Mouse (Mus musculus) kidney, postnatal 25 days (tissue): ENCODE measurements around the gene Accs.

Source experiments
- DNase-seq, 2 experiments: peaks; one replicate each; pipeline ENCODE4 v3.0.0; 2021; ENCODE audit warnings: mixed read lengths in 2 of 2

The Accs gene

DNA sequence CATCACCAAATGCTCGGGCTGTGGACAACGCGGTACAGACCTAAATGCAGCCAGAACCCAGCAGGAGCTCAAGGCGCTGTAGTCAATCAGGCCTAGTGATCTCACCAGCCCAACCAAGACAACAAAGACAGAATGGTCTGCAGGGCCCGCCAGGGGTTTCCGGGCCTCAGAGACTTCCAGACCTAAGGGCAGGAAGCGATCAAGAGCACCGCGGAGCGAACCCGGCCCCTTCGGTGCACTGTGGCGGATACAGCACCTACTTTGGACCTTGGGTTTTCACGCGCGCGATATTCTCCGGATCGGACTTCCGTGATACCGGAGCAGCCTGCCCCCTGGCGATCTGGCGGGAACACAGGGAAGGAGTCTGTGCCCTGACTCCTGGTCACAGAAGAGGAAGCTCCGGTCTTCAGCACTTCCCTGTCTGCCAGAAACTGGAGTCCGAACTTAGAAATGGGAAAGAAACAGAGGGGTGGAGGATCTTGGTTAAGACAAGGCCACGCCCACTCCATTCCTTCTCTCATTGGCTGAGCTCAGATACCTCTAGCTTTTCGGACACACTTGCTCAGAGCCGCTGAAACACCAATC is at the start of gene Accs:
Gene Accs (minus strand): TSS at position 439 of the 585 bp plus-strand sequence.
- peak; percentile 88 to 93 for DNase-seq

DNA sequence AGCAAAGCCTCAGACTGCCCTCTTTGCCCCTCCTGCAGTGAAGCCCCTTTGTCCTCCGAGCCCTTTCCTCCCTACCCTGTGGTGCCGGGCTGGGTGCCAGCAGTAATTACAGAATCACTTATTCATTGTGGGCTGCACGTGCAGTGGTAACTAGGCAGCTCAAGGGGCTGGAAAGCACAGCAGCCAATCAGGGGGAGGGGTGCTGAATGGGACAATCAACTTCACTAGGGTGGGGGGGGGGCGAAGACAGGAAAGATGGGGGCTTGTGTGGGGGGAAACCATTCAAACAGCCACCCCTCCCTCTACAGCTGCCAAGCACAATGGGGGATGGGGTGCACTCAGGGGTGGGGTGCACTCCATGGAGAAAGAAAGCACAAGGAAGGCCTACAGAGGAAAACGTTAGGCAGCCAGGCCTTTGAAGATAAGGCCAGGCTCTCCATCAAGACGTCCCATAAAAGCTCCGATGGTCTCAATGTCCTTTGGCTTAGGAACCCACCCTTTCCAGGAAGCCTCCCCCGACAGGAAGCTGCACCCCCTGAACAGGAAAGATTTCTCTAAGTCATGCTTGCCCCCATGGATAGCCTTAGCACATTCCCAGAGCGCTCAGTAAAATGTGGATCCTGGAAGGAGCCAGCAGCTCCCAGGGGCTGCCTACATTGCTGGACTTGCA is 42.0 kb upstream of the Accs start:
- DNase-seq = peak; percentile 77 to 79

DNA sequence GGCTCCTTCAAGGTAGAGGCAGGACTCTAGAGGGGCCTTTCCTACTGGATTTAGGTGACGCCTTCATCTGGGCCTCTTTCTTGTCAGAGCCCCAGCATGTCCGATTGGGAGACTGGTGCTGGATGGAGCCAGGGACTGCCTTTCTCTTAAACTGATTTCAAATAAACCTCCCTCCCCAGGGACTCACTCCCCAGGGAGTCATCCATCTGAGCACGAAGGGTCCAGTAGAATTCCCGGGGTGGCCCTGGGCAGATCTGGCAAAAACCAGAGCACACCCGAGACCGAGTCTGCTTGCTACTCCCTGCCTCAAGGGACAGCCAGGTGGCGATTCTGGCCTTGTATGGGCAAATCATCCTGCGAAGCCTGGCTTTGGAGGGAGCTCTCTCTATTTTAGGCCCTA is 40.4 kb upstream of the Accs start:
- peak in 1 of 2 experiments; percentile 22 for DNase-seq

DNA sequence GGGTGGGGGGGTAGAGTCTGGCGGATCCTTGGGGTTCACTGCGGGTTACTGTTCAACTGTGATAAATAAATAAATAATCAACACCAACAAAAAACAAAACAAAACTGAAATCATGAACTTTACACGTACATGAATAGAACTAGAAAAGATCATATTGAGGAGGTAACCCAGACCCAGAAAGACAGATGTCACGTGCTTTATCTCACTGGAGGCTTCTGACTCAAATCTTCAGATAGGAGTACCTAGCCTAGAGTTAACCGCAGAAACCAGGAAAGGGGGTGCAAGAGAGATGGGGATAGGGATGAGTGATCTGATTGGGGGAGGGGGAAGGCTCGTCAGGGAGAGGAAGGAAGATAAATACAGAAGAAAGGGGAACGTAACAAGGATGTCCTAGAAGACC is 39.3 kb upstream of the Accs start:
- DNase-seq = no peak

DNA sequence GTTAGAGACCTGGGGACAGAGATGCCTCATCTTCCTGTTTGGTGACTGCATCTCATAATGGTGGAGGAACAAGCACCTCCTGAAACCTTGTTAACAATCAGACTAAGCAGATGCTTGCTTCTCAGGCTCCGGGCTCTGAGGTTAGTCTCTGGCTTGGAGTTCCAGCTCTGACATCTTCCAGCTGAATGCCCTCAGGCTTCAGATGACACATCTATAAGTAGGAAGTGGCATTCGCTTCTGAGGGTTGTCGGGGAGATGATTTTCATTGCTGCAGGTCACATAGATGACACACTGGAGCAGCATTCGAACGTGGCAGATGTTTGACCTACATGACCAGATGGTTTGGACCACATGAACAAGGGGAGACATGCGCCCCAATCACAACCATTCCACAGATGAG is 38.6 kb upstream of the Accs start:
- no peak for DNase-seq

DNA sequence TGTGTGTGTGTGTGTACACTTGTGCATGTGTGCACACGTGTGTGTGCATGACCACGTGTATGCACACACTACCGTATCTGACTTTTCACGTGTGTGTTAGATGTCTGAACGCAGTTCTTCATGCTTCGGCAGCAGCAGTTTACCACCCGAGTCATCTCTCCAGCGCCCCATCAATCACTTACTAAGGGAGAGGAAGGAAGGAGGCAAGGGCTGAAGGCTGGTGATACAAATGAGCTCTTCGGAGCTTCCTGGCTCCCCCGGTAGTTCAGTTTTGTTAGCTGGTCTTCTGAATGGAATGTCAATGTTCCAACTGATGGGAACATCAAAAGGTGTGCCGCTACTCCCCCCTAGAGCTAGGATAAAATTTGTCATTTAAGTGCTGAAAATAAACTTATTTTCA is 37.5 kb upstream of the Accs start:
- DNase-seq = peak; percentile 17 to 44

DNA sequence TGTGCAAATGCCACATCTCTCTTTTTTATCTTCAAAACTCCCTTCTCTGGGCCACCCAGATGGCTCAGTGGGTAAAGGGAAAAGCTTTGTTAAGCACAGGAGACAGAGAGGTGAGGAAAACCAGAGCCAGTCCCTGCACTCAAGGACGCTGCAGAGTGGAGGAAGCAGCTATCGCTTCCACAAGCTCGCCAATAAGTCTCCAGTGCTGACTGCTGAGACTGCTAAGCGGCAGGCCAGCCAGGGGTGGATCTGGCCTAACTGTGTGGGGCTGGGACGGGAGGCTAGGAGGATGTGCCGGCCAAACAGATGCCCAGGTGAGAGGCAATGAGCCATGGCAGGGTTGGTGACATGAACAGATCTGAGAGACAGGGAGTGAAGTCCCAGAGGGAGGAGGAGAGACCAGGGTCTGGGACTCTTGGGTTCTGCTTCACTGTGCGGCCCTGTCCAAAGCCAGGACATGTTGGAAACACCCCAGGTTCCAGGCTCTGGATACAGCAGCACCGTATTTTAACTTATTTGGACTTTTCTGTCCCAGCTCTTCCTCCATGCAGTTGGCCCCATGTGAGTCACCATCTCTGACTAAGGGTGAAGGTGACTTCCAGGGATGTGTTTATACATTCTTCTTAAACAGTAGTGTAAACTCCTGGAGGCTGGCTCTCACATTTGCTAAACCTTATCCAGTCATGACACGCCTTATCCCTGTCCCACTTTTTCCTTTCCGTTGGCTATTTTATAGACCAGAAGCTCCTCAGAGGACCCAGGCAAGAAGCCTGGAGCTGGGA is 36.5 kb upstream of the Accs start:
- DNase-seq = peak in 1 of 2 experiments; percentile 36

DNA sequence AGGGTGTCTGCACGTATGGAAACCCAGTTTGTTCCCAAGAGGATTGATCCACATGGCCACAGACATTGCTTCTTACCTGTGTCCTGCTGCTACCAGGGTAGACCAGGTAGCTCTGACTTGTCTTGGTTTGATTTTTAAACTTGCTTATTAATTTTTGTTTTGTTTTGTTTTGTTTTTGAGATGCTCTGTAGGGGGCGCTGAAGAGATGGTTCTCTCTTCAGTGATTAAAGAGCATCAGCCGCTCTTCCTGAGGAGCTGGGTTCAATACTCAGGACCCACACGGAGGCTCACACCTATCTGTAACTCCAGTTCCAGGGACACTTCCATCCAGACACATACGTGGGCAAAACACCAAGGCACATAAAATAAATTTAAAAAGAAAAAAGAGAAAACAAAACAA is 33.3 kb upstream of the Accs start:
- peak in 1 of 2 experiments; percentile 25 for DNase-seq

DNA sequence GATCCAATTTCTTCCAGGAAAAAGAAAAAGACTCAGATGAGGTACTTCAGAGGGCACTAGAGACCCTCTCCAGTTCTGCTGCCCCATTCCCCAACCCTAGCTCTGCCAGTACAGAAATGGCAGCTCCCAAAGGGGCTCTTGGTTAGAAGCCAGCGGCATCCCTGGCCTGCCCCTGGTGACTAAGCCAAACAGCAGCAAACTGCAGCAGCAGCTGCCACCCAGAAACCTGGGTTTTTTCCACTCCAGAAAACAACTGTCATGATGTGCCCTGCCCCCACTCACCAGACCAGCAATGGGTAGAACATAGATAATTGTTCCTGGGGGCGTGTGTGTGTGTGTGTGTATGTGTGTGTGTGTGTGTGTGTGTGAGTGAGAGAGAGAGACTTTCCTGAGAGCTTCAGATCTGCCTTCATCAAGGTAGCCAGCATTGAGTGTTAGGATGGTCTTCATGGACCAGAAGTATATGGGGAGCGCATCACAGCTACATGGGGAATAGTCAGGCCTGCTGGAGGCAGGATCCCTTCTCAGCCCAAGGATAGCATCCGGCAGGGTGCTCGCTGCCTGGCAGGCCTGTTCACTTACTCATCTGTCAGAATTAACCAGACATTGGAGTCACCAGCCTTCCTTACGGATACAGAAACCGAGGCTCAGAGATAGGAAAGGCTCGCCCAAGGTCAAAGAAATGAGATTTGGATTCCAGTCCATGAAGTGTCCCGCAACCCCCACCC is 32.1 kb upstream of the Accs start:
- no peak for DNase-seq

DNA sequence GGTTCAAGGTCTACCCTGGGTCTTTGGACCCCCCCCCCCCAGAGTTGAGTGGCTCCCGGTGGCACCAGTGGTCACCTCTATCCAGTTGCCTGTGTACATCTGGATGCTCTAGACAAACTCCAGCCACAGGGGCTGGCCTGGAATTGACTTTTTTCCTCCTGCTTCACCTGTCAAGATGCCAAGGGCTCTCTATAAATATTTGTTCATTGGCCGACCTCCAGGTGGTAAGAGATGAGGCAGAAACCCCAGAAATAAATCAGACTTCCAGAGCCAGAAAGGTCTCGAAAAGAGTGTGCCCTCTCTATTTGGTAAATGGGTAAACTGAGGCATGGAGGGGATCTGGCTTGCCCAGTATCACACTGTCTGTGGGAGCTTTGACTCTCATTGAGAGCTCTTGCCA is 31.2 kb upstream of the Accs start:
- no peak for DNase-seq

DNA sequence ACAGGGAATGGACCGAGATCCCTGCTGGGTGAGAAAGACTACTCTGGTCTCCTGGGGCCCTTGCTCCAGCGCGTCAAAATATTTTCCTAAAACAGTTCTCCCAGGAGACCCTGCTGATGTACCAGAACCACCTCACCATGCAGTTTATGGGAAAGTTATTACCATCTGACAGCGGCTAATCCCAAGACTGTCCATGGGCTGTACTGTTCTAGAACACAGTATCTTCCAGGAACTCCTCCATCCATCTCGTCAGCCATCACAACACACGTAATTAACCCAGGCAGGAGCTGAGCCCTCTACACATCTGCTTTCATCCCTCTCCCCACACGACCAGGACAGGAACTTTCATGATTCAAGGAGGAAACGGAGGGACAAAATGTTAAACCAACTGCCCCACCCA is 30.7 kb upstream of the Accs start:
- no peak for DNase-seq

DNA sequence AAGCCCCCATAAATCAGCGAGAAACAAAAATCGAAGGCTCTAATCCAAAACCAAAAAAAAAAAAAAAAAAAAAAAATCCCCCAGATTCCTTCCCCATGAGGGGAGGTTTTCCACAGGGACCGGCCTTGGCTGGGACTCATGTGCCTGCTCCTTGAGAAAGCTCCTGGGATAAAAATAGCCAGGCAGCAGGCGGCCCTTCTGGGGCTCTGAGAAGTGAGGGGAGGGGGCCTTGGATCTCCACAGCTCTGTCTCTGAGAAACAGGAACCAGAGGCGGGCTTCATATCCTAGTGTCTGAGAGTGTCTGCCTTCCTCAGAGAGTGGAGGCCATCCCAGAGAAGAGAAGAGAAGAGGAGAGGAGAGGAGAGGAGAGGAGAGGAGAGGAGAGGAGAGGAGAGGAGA is 27.3 kb upstream of the Accs start:
- DNase-seq = no peak

DNA sequence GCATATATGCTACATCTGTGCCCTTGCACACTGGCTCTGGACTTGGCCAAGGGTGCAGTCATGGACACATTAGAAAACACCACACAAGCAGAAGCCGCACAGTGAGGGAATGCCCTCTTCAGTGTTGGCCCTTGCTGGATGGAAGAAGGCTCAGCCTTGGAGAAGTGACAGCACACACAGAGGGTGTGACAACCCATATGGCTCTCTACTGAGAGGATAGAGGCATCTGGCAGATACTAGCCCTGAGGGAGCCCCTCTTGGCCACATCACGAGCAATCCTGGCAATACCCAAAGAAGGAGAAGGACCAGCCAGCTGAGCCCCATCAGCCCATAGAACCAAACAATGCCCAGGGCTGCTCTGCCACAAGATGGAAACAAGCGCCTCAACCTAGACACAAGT is 24.9 kb upstream of the Accs start:
- DNase-seq = no peak

DNA sequence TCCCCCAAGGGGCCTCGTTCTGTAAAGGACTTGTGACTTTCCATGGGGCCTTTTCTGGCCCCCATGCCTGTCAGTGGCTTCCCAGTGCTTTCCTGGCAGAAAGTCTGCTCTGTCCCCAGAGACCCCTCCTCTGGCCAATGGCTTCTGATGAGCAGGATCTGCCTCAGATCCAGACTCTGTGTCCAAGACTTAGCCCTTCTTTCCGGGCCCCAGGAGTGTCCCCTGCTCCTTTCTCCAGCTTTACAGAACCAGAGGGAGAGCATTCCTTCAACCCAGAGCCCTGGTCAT is 24.4 kb upstream of the Accs start:
- peak in 1 of 2 experiments; percentile 29 for DNase-seq

DNA sequence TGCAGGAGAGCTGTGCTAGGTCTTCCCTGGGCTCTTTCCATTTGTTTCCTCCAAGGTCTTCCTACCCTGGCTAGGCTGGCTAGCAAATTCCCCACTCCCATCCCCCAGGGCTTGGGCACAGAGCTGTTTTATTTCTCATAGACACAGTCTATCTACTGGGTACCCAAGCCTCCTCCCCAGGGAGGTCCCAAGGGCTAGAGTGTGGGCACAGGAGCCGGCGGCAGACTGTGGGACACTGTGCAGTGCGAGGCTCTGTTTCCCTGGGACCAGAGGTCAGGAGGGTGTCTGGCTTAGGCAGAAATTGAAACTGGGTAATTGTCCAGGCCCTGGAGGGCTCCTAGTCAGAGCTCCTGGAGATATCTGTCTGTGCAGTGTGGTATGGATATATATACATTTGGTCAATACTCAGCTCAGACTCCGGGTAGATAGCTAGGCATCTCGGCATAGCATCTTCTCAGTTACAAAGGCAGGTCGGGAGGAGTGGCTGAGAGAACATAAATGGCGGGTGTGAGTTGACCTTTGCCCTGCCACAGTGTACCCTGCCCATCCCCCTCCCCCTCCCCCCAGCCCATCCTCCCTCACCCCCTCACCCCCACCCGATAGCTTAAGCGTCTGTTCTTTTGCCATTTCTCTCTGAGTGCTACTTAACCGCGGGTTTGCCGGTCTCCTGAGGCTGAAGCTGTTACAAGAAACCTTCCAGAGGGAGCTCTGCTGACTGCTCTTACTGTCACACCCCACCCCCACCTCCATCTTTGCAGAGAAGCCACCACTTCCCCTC is 23.9 kb upstream of the Accs start:
- DNase-seq = no peak

DNA sequence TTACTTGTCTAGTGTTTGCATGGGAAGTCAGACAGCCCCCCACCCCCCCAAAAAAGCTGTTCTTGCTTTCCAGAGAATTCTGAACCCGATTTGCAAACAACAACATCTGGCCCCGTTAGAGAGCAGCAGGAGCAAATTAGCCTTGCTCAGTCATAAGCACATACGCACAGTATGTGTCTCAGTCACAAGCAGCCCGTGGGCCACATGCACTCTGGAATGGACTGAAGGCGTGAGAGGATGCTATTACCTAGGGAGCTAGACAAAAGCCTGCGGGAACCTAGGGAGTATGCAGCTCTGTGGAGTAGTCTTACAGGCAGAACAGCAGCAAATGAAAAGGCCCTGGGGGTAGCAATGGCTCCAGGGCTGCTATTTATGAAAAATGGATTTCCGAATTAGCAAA is 22.5 kb upstream of the Accs start:
- no peak for DNase-seq

DNA sequence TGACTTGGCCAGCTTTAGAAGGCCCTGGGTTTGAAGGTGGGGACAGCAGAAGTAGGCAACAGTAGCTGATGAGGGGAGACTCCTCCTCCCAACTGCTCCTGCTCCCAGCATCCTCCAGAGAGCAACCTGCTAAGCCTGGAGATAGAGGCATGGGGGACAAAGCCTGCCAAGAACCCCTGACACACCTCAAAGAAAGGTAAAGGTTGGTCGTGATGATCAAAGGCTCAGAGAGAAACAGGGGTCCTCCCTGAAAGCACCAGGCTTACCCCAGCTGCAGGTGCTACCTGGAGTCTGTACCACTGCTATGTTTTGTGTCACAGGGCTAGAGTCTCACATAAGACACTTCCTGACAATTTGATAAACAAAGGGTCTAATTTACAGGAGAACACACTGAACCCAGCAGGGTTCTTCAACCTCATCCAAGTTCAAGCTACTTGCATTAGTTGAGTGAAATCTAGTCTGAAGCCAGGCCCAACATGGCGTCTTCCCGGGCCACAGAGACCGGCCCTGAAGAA is 21.7 kb upstream of the Accs start:
- no peak for DNase-seq

DNA sequence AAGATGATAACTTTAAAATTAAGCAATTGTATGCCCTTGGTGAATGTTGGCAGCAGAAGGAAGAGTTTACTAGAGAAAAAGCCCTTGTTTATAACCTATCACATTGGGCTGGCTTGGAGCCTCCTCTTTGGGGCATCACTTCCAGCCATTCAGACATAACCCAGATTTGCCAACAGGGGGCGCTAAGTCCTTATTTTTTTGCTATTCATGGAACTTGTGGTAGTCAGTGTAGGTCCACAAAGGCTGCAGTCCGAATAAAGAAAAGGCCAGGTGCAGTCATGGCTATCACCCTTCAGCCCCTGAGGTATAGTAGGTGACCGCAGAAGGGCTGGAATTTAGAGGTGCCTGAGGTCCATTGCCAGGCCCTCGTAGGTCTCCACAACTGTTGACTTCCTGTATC is 21.1 kb upstream of the Accs start:
- peak; percentile 62 to 74 for DNase-seq

DNA sequence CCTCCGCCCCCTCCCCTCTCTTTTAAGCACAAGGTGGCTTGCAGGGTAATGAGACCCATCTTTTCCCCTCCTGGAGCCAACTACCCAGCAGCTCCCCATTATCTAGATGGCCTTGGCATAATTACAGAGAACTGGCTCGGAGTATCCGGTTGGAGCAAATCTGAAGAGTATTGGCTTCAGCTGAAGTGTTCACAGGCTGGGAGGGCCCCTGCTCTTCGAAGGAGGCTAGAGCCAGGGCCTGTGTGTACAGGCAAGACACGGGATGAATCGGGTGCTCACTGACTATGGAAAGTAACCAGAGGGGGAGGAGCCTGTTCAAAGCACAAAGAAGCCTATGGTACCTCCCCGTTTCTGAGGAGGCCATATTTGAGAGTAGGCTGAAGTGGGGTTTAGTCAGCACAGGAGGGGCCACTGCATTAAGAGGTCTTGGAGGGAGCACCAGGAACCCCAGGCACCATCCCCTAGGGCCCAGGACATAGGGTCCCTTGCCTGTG is 19.4 kb upstream of the Accs start, which contains the start of gene Accsl:
Gene Accsl (minus strand): TSS at position 51 of the 494 bp plus-strand sequence.
- DNase-seq = no peak

DNA sequence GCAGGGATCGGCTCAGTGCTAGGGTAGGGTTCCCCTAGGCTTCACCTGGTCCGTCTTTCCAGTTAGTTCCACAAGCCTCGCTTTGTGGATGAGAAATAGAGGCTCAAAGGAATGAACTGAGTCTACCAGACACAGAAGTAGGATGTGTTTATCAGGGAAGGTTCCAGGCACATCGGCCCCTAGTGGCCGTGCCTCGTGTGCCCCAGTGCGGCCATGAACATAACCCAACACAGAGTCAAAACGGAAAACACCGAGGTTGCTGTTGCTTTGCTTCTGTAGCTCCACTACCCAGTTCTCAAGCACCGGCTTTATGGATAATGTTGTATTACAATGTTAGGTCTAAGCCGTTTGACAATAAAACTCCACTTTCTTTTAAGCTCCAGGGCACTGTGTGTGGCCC is 18.8 kb upstream of the Accs start:
- no peak for DNase-seq

DNA sequence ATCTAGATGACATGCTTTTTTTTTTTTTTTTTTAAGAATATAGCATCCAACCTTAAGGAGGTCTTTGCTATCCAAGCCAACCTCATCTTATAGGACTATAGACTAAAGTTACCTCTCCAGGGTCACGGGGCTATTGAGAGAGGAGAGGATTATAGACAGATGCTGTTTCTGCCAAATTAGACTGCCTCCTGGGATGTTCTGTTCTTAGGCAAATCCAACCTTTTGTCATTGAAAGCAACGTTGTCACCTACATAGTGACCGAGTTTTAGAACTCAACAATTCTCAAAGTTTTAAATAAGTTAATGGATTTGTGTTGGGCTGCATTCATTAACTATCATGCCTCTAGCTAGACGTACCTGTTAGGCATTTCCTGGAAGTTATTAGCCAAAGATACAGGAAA is 13.5 kb upstream of the Accs start:
- no peak for DNase-seq

DNA sequence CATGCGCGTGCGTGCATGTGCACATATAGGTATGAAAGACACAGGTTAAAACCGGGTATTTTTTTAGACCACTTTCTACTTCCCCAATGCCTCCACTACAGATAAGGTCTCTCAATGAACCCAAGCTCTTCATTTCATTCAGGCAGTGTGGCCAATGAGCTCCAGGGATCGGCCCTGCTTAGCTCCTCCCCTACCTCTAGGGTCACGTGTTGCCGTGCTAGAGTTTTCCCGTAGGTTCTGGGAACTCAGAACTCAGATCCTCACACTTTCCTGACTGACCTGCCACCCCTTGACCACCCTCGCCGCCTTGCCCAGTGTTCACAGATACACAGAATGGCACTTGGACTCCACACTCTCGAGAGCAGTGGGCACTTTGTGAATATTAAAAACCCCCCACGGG is 9.1 kb upstream of the Accs start:
- no peak for DNase-seq
